ENCODE assay signal across 8 mouse cellular contexts in the genomic region with DNA sequence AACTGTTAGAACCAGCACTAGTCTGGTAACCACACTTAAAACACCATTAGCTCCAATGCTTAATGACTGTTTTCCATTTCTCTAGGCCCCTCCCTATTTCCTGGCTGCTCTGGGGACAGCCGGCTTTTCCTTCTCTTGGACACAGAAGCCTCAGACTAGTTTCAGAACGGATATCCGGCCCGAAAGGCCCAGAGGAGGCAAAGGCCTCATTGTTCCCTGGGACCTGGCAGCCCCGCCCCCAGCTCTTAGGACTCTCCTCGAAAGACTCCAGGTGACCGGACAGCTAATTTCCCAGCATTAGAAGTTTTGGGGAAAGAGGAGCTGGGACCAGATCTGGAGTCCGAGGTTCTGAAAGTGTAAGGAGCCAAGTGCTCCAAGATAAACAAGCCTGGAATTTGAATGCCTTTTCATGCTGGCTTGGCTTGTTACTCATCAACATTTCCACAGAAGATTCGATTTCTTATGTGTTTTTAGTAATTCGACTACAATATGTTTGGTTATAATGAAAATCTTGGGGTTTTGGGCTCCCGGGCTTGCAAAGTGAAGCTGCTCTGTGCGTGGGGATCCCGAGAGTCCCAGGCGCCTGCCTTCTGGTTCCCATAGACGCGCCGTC. TPM values are rescaled to one million over a fixed set of nuclear protein-coding genes. Genes with fewer than 3 reads are reported as not detected.
A peak's percentile ranks its signal among the peaks of the same experiment; 100 is the strongest.
DNase-seq lines count a peak whose midpoint lies in the region; ATAC-seq lines count a peak whose summit lies in the region.

No protein-coding gene starts in this region.

- peak overlapping the region; percentile 70 for H3K4me2 ChIP-seq in embryonic facial prominence, embryonic 13.5 days
- peak overlapping the region; percentile 85 for H3K4me2 ChIP-seq in heart, embryonic 11.5 days
- peak overlapping the region; percentile 91 for H3K4me2 ChIP-seq in kidney, embryonic 15.5 days
- H3K4me2 ChIP-seq in liver, embryonic 15.5 days, result peak overlapping the region; percentile 96
- peak overlapping the region; percentile 45 for H3K4me2 ChIP-seq in neural tube, embryonic 14.5 days (ENCODE audit: low read depth, low read length)

- H3K27ac ChIP-seq in embryonic facial prominence, embryonic 13.5 days, result peak overlapping the region; percentile 96
- peak overlapping the region; percentile 93 for H3K27ac ChIP-seq in heart, embryonic 11.5 days (ENCODE audit: low read depth, low read length)
- H3K27ac ChIP-seq in kidney, embryonic 15.5 days, result peak overlapping the region; percentile 99
- peak overlapping the region; percentile 97 for H3K27ac ChIP-seq in liver, embryonic 15.5 days (replicated peaks)
- H3K27ac ChIP-seq in neural tube, embryonic 14.5 days (ENCODE audit: low read depth, low read length), result peak overlapping the region; percentile 88

- no peak for ATAC-seq in embryonic facial prominence, embryonic 13.5 days (ENCODE audit: insufficient number of reproducible peaks, insufficient read depth, low FRiP score, low TSS enrichment, low read depth)
- ATAC-seq in heart, embryonic 11.5 days (replicated peaks; ENCODE audit: insufficient number of reproducible peaks, low FRiP score, low TSS enrichment), result 0 out of 2 replicates have a peak, but pooled peaks have one; percentile 46
- peak; percentile 49 for ATAC-seq in kidney, embryonic 15.5 days (replicated peaks; ENCODE audit: low FRiP score)
- ATAC-seq in liver, embryonic 15.5 days (ENCODE audit: insufficient read depth), result peak; percentile 16; the same call in 1 of the 2 replicates
- no peak for ATAC-seq in neural tube, embryonic 14.5 days (ENCODE audit: low read depth)

- peak overlapping the region; percentile 73 for H3K4me3 ChIP-seq in embryonic facial prominence, embryonic 13.5 days
- H3K4me3 ChIP-seq in heart, embryonic 11.5 days (ENCODE audit: low read depth, low read length), result peak overlapping the region; percentile 81
- H3K4me3 ChIP-seq in kidney, embryonic 15.5 days (replicated peaks), result peak overlapping the region; percentile 89
- H3K4me3 ChIP-seq in liver, embryonic 15.5 days (replicated peaks), result peak overlapping the region; percentile 97
- H3K4me3 ChIP-seq in neural tube, embryonic 14.5 days (ENCODE audit: low read depth, low read length), result peak overlapping the region; percentile 64

- no peaks in the 10 kb centered on the region for H3K9me3 ChIP-seq in embryonic facial prominence, embryonic 13.5 days
- no peaks in the 10 kb centered on the region for H3K9me3 ChIP-seq in heart, embryonic 11.5 days (replicated peaks; ENCODE audit: control insufficient read depth, low read length)
- H3K9me3 ChIP-seq in kidney, embryonic 15.5 days (replicated peaks), result no peaks in the 10 kb centered on the region
- no peaks in the 10 kb centered on the region for H3K9me3 ChIP-seq in liver, embryonic 15.5 days (replicated peaks)
- H3K9me3 ChIP-seq in neural tube, embryonic 14.5 days (ENCODE audit: control insufficient read depth, low read length), result no peaks in the 10 kb centered on the region

- H3K4me1 ChIP-seq in embryonic facial prominence, embryonic 13.5 days, result peaks cover 20% of the 10 kb centered on the region
- peaks cover 15% of the 10 kb centered on the region for H3K4me1 ChIP-seq in heart, embryonic 11.5 days (ENCODE audit: control insufficient read depth, insufficient read depth, low read length)
- H3K4me1 ChIP-seq in kidney, embryonic 15.5 days, result peaks cover 23% of the 10 kb centered on the region
- peaks cover 55% of the 10 kb centered on the region for H3K4me1 ChIP-seq in liver, embryonic 15.5 days (replicated peaks)
- peaks cover 14% of the 10 kb centered on the region for H3K4me1 ChIP-seq in neural tube, embryonic 14.5 days (ENCODE audit: control insufficient read depth, insufficient read depth, low read length)

- H3K27me3 ChIP-seq in embryonic facial prominence, embryonic 13.5 days, result no peaks in the 10 kb centered on the region
- no peaks in the 10 kb centered on the region for H3K27me3 ChIP-seq in heart, embryonic 11.5 days (ENCODE audit: control insufficient read depth, insufficient read depth, low read length)
- no peaks in the 10 kb centered on the region for H3K27me3 ChIP-seq in kidney, embryonic 15.5 days
- H3K27me3 ChIP-seq in liver, embryonic 15.5 days, result peaks cover 15% of the 10 kb centered on the region; the same call in 1 of the 2 replicates
- H3K27me3 ChIP-seq in neural tube, embryonic 14.5 days (ENCODE audit: control insufficient read depth, insufficient read depth, low read length), result no peaks in the 10 kb centered on the region

- DNase-seq in 3T3-L1 (ENCODE audit: low read depth, low spot score), result peak; percentile 77
- DNase-seq in adrenal gland, postnatal 10 days, result peak; percentile 75
- DNase-seq in thymus, postnatal 14 days, result peak; percentile 50

- no peaks in the 10 kb centered on the region for H3K36me3 ChIP-seq in embryonic facial prominence, embryonic 13.5 days
- H3K36me3 ChIP-seq in heart, embryonic 11.5 days (ENCODE audit: control insufficient read depth, insufficient read depth, low read length), result no peaks in the 10 kb centered on the region
- no peaks in the 10 kb centered on the region for H3K36me3 ChIP-seq in kidney, embryonic 15.5 days
- H3K36me3 ChIP-seq in liver, embryonic 15.5 days (replicated peaks), result no peaks in the 10 kb centered on the region
- no peaks in the 10 kb centered on the region for H3K36me3 ChIP-seq in neural tube, embryonic 14.5 days (ENCODE audit: control insufficient read depth, insufficient read depth, low read length)

- 5% methylated on average over 17 of the region's 17 CpGs for WGBS in embryonic facial prominence, embryonic 13.5 days
- WGBS in heart, embryonic 11.5 days (ENCODE audit: insufficient replicate concordance), result 7% methylated on average over 17 of the region's 17 CpGs
- WGBS in kidney, embryonic 15.5 days, result 6% methylated on average over 17 of the region's 17 CpGs
- WGBS in liver, embryonic 15.5 days (ENCODE audit: insufficient replicate concordance), result 5% methylated on average over 17 of the region's 17 CpGs
- 4% methylated on average over 17 of the region's 17 CpGs for WGBS in neural tube, embryonic 14.5 days

- peak overlapping the region; percentile 84 for H3K9ac ChIP-seq in embryonic facial prominence, embryonic 13.5 days
- peak overlapping the region; percentile 89 for H3K9ac ChIP-seq in heart, embryonic 11.5 days (ENCODE audit: low read depth, low read length)
- H3K9ac ChIP-seq in kidney, embryonic 15.5 days, result peak overlapping the region; percentile 89
- H3K9ac ChIP-seq in liver, embryonic 15.5 days, result peak overlapping the region; percentile 98
- peak overlapping the region; percentile 78; the same call in 1 of the 2 replicates for H3K9ac ChIP-seq in neural tube, embryonic 14.5 days (replicated peaks; ENCODE audit: low read depth, low read length)

RNA-seq across cellular contexts. Expression of gene Grk5, which starts 0.3 kb away (rescaled TPM):
- 10 to 100 TPM; 13.1 to 14.6 TPM for total RNA-seq in adrenal gland, postnatal 10 days (2021)
- polyA plus RNA-seq in embryonic facial prominence, embryonic 13.5 days (2015; fragmentation: Nextera tagmentation; extraction: Ambion mirVana), result 2.9 and 3.6 TPM in 2 replicates
- polyA plus RNA-seq in heart, embryonic 11.5 days (2014; fragmentation: Nextera tagmentation; extraction: Ambion mirVana), result 4.7 and 4.9 TPM in 2 replicates
- polyA plus RNA-seq in kidney, embryonic 15.5 days (2015; fragmentation: Nextera tagmentation; extraction: Ambion mirVana), result 2.3 and 2.5 TPM in 2 replicates
- polyA plus RNA-seq in liver, embryonic 15.5 days (2015; fragmentation: Nextera tagmentation; extraction: Ambion mirVana), result 0.41 and 0.47 TPM in 2 replicates
- polyA plus RNA-seq in neural tube, embryonic 14.5 days (2014; fragmentation: Nextera tagmentation; extraction: Ambion mirVana), result 3.3 and 3.9 TPM in 2 replicates

RNA-seq across cellular contexts. Expression of gene Prdx3, which starts 14.9 kb away (rescaled TPM):
- total RNA-seq in adrenal gland, postnatal 10 days (2021), result 100 to 1,000 TPM; 406 to 429 TPM
- 104 and 105 TPM in 2 replicates for polyA plus RNA-seq in embryonic facial prominence, embryonic 13.5 days (2015; fragmentation: Nextera tagmentation; extraction: Ambion mirVana)
- 205 and 208 TPM in 2 replicates for polyA plus RNA-seq in heart, embryonic 11.5 days (2014; fragmentation: Nextera tagmentation; extraction: Ambion mirVana)
- polyA plus RNA-seq in kidney, embryonic 15.5 days (2015; fragmentation: Nextera tagmentation; extraction: Ambion mirVana), result 134 and 139 TPM in 2 replicates
- 341 TPM in 2 replicates for polyA plus RNA-seq in liver, embryonic 15.5 days (2015; fragmentation: Nextera tagmentation; extraction: Ambion mirVana)
- 127 and 135 TPM in 2 replicates for polyA plus RNA-seq in neural tube, embryonic 14.5 days (2014; fragmentation: Nextera tagmentation; extraction: Ambion mirVana)

RNA-seq across cellular contexts. Expression of gene Sfxn4, which starts 27.9 kb away (rescaled TPM):
- total RNA-seq in adrenal gland, postnatal 10 days (2021), result 1 to 10 TPM; 4.1 to 6.4 TPM
- 11.6 and 11.9 TPM in 2 replicates for polyA plus RNA-seq in embryonic facial prominence, embryonic 13.5 days (2015; fragmentation: Nextera tagmentation; extraction: Ambion mirVana)
- polyA plus RNA-seq in heart, embryonic 11.5 days (2014; fragmentation: Nextera tagmentation; extraction: Ambion mirVana), result 6.9 and 7.3 TPM in 2 replicates
- 9.5 and 10.6 TPM in 2 replicates for polyA plus RNA-seq in kidney, embryonic 15.5 days (2015; fragmentation: Nextera tagmentation; extraction: Ambion mirVana)
- 0.62 and 1.1 TPM in 2 replicates for polyA plus RNA-seq in liver, embryonic 15.5 days (2015; fragmentation: Nextera tagmentation; extraction: Ambion mirVana)
- polyA plus RNA-seq in neural tube, embryonic 14.5 days (2014; fragmentation: Nextera tagmentation; extraction: Ambion mirVana), result 11.9 and 14.6 TPM in 2 replicates

Comparison
In these comparisons a context has a peak if more than half of its experiments do, and no peak if none do; other contexts are left out.
1. ATAC-seq: peak in heart, embryonic 11.5 days (single experiment), kidney, embryonic 15.5 days (single experiment) and liver, embryonic 15.5 days (single experiment); none in embryonic facial prominence, embryonic 13.5 days (single experiment) and neural tube, embryonic 14.5 days (single experiment).
2. H3K4me2 ChIP-seq: peak in every context shown above with its lines; median percentile 96 in liver, embryonic 15.5 days; 91 in kidney, embryonic 15.5 days; 85 in heart, embryonic 11.5 days; 70 in embryonic facial prominence, embryonic 13.5 days; 45 in neural tube, embryonic 14.5 days.
3. Peak in every context shown above with its lines, with median percentiles within 50 percentile points of each other: DNase-seq, H3K27ac ChIP-seq, H3K4me3 ChIP-seq and H3K9ac ChIP-seq.